Mouse (Mus musculus) adipose tissue, adult 10 weeks (tissue): ENCODE results near the gene Ccdc138. TPM values are rescaled to one million over a fixed set of nuclear protein-coding genes. Genes with fewer than 3 reads are reported as not detected.

Experiments
- polyA plus RNA-seq: library from polyadenylated mRNA; stranded (reverse); fragments of 350-450 nt; fragmentation: Illumina TruSeq; extraction: RNeasy Lipid Tissue Mini Kit (QIAGEN cat#74804); gene quantifications from one replicate; pipeline ENCODE4 v1.2.3, GENCODE M21; 2014; ENCODE audit warnings: low read depth, low replicate concordance

Ccdc138 gene
- 3.6 TPM for polyA plus RNA-seq

GRCm38 (mm10) chr10:58497320-58498284 is at the start of gene Ccdc138:
TSS of gene Ccdc138 (plus strand) at chr10:58497948.

Other genes starting within 250 kb of the Ccdc138 start
- 25.4 TPM for gene Gcc2, start 242.5 kb upstream of the Ccdc138 start, polyA plus RNA-seq
- gene Lims1, start 174.5 kb upstream of the Ccdc138 start, polyA plus RNA-seq, result 34.4 TPM
- 24.3 TPM for gene Ranbp2, start 51.0 kb upstream of the Ccdc138 start, polyA plus RNA-seq
- gene Edar, start 177.7 kb downstream of the Ccdc138 start, polyA plus RNA-seq, result 3.2 TPM
- gene Gm17542, start 220.3 kb downstream of the Ccdc138 start, polyA plus RNA-seq, result not detected